Mouse (Mus musculus): ENCODE results near the gene Tmem158. TPM values are rescaled to one million over a fixed set of nuclear protein-coding genes. Genes with fewer than 3 reads are reported as not detected.

Tmem158 gene
- 9.0 TPM for polyA plus RNA-seq (2014; fragmentation: Illumina TruSeq; extraction: RNeasy Lipid Tissue Mini Kit (QIAGEN cat#74804); ENCODE audit: low read depth, low replicate concordance)

DNA sequence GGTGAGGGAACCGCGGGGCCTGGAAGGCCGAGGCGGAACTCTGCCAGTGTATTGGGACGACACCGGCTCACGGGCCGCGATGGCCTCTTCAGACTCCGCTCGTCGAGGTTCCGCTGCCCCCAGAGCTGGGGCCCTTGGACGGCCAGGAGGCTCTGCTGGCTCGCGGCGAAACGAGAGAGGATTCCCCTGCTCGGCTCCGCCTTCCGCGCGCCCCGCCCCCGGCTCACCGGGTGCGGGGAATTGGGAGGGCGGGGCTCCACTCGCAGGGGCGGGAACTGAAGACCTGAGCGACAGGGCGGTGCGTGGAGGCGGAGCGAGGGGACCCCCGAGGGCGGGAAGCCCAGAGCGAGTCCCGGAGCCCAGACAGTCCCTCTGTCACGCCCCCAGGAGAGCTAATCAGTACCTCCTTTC lies at the start of gene Tmem158:
TSS of gene Tmem158 (minus strand) at position 154 of the 411 bp plus-strand sequence.

DNA sequence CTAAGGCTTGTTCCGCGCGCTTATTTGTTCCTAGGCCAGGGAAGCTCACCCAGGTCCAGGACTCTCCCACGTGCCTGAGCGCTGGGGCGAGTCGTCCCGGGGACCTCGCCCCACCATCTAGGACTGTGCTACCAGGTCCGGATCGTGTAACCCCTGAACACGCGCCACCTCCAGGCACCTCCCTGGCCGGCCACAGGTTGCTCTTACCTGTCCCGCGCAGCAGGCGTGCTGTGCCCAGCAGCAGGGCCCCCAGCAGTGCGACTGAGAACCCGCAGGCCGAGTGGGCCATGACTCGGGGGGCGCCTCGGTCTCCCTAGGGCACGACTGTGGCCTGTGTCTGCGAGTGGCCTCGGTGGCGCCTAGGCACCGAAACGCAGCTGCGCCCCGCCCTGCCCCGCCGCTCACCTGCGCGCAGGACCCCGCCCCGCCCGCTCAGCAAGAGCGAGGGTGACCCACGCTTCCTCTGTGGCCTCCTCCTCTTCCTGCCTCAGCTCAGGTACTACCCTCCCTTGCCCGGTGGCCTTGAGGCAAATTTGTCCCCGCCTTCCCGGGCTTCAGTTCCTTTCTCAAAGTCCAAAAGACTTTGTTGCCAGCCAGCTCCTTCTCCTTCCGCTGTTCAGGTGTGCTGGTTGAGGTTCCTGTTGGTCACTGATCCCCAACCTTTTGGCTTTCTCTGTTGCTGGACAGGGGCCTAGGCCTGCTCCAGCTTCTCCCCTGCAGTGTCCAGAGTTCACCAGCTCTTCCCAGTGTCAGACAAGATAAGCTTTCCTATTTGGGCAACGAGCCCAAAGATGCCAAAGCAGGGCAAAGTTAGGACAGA lies 44.7 kb downstream of the Tmem158 start, which contains the start of gene Cdcp1:
TSS of gene Cdcp1 (minus strand) at position 418 of the 820 bp plus-strand sequence.

Other genes starting within 250 kb of the Tmem158 start
- gene Tmem42, start 239.4 kb downstream of the Tmem158 start, polyA plus RNA-seq (2014; fragmentation: Illumina TruSeq; extraction: RNeasy Lipid Tissue Mini Kit (QIAGEN cat#74804); ENCODE audit: low read depth, low replicate concordance), result 19.9 TPM
- 0.84 TPM for gene Tgm4, start 226.0 kb downstream of the Tmem158 start, polyA plus RNA-seq (2014; fragmentation: Illumina TruSeq; extraction: RNeasy Lipid Tissue Mini Kit (QIAGEN cat#74804); ENCODE audit: low read depth, low replicate concordance)
- 47.6 TPM for gene Zdhhc3, start 147.6 kb downstream of the Tmem158 start, polyA plus RNA-seq (2014; fragmentation: Illumina TruSeq; extraction: RNeasy Lipid Tissue Mini Kit (QIAGEN cat#74804); ENCODE audit: low read depth, low replicate concordance)
- 31.2 TPM for gene Exosc7, start 147.5 kb downstream of the Tmem158 start, polyA plus RNA-seq (2014; fragmentation: Illumina TruSeq; extraction: RNeasy Lipid Tissue Mini Kit (QIAGEN cat#74804); ENCODE audit: low read depth, low replicate concordance)
- gene Clec3b, start 109.8 kb downstream of the Tmem158 start, polyA plus RNA-seq (2014; fragmentation: Illumina TruSeq; extraction: RNeasy Lipid Tissue Mini Kit (QIAGEN cat#74804); ENCODE audit: low read depth, low replicate concordance), result 189 TPM
- gene Cdcp1, start 44.7 kb downstream of the Tmem158 start, polyA plus RNA-seq (2014; fragmentation: Illumina TruSeq; extraction: RNeasy Lipid Tissue Mini Kit (QIAGEN cat#74804); ENCODE audit: low read depth, low replicate concordance), result 26.7 TPM
- gene Lars2, start 106.2 kb upstream of the Tmem158 start, polyA plus RNA-seq (2014; fragmentation: Illumina TruSeq; extraction: RNeasy Lipid Tissue Mini Kit (QIAGEN cat#74804); ENCODE audit: low read depth, low replicate concordance), result 34.3 TPM
- 27.9 TPM for gene Limd1, start 217.9 kb upstream of the Tmem158 start, polyA plus RNA-seq (2014; fragmentation: Illumina TruSeq; extraction: RNeasy Lipid Tissue Mini Kit (QIAGEN cat#74804); ENCODE audit: low read depth, low replicate concordance)